Mouse (Mus musculus) G1E (cell line): ENCODE data around the gene Angptl2. TPM values are rescaled to one million over a fixed set of nuclear protein-coding genes. Genes with fewer than 3 reads are reported as not detected.

ENCODE experiments used
- ATAC-seq: 2 replicates; pipeline ENCODE4 v1.8.0; 2016; ENCODE audit warnings: mild to moderate bottlenecking; ENCODE audit not compliant: insufficient number of reproducible peaks, poor library complexity, low FRiP score, severe bottlenecking; ENCODE audit errors: extremely low read depth
- DNase-seq: peaks from one replicate; pipeline ENCODE4 v3.0.0; 2012; ENCODE audit warnings: low spot score
- H3K27me3 ChIP-seq: 2 replicates; pipeline ENCODE4 v1.6.1; 2012; ENCODE audit warnings: mild to moderate bottlenecking, low read length, inconsistent platforms; ENCODE audit not compliant: insufficient read depth
- H3K36me3 ChIP-seq: replicated peaks from 2 replicates; pipeline ENCODE3; 2012; ENCODE audit warnings: mild to moderate bottlenecking, inconsistent platforms
- H3K4me1 ChIP-seq: 2 replicates; pipeline ENCODE4 v1.6.1; 2012; ENCODE audit warnings: low read depth, low read length, inconsistent platforms, mixed read lengths; ENCODE audit not compliant: insufficient read depth
- H3K4me3 ChIP-seq: 2 replicates; pipeline ENCODE4 v1.5.1; 2012; ENCODE audit warnings: low read depth, mild to moderate bottlenecking, inconsistent platforms, low read length, moderate library complexity, mixed read lengths
- H3K9me3 ChIP-seq: replicated peaks from 2 replicates; pipeline ENCODE4 v1.6.1; 2012; ENCODE audit warnings: inconsistent platforms
- CTCF ChIP-seq: IDR thresholded peaks from 2 replicates; pipeline ENCODE4 v1.5.1; 2012; ENCODE audit warnings: low read depth, low read length, inconsistent platforms, mixed read lengths
- GATA1 ChIP-seq: IDR thresholded peaks from 2 replicates; pipeline ENCODE4 v1.6.1; 2012; ENCODE audit warnings: borderline replicate concordance, low read length, inconsistent platforms, mixed read lengths
- GATA2 ChIP-seq: IDR thresholded peaks from 2 replicates; pipeline ENCODE4 v1.6.1; 2012; ENCODE audit warnings: low read depth, low read length, inconsistent platforms, borderline replicate concordance
- POLR2AphosphoS5 ChIP-seq: IDR thresholded peaks from 2 replicates; pipeline ENCODE4 v1.6.1; 2012; ENCODE audit warnings: low read depth, low read length, inconsistent platforms; ENCODE audit not compliant: insufficient replicate concordance
- TAL1 ChIP-seq: conservative IDR thresholded peaks from 2 replicates; pipeline ENCODE4 v1.6.1; 2012; ENCODE audit warnings: low read depth, low read length, inconsistent platforms, mixed read lengths
- polyA plus RNA-seq: library from polyadenylated mRNA; stranded (reverse); fragments of >175 nt; gene quantifications from 2 replicates; pipeline ENCODE4 v1.2.3, GENCODE M21; 2012
- total RNA-seq, 2 experiments: library from RNA; stranded (forward) in 1 of 2; stranded (reverse) in 1 of 2; fragments of 200-1000 nt in 1 of 2; fragments of >200 nt in 1 of 2; fragmentation: Nextera tagmentation in 1 of 2; gene quantifications; 2 replicates each; pipeline ENCODE4 v1.2.3; 2014 to 2017

The Angptl2 gene
- total and polyA plus RNA-seq, 3 experiments, result 0.11 TPM; not detected in 2

DNA sequence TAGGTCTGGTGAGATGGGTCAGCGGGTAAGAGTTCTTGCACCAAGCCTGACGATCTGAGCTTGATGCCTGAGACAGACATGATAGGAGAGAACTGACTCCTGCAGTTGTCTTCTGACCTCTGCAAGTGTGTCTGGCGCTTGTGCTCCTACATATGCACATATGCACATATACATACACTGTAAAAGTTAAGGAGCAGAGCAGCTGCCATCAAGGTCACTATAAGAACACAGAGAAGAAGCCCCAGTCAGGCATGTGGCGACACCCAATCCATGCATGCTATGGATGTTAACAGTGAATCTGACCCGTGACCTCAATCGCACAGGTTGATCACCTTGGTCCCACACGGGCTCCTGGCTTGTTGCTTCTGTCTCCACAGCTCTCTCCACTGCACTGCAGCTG, 10.1 kb downstream of the Angptl2 start:
- ATAC-seq (no peak), DNase-seq (no peak)
- Histone ChIP-seq H3K27me3 (peaks cover 4% of the 10 kb centered on the region; the same call in 1 of the 2 replicates), H3K36me3 (no peaks in the 10 kb centered on the region), H3K4me3 (no peak overlapping the region), H3K9me3 (no peaks in the 10 kb centered on the region), H3K4me1 (no peaks in the 10 kb centered on the region)
- TF ChIP-seq CTCF (no peak), POLR2AphosphoS5 (no peak), TAL1 (no peak), GATA1 (no peak), GATA2 (no peak)

GRCm38 (mm10) chr2:33228077-33228476, 12.2 kb downstream of the Angptl2 start:
- Histone ChIP-seq H3K4me3 (no peak overlapping the region), H3K4me1 (no peaks in the 10 kb centered on the region), H3K36me3 (no peaks in the 10 kb centered on the region), H3K27me3 (peaks cover 4% of the 10 kb centered on the region; the same call in 1 of the 2 replicates), H3K9me3 (no peaks in the 10 kb centered on the region)
- no peak for DNase-seq
- TF ChIP-seq POLR2AphosphoS5 (no peak), GATA2 (no peak), TAL1 (no peak), GATA1 (no peak), CTCF (no peak)
- ATAC-seq, result no peak

- Histone ChIP-seq H3K4me3 (no peak overlapping the region), H3K9me3 (no peaks in the 10 kb centered on the region), H3K27me3 (peaks cover 4% of the 10 kb centered on the region; the same call in 1 of the 2 replicates), H3K4me1 (no peaks in the 10 kb centered on the region), H3K36me3 (no peaks in the 10 kb centered on the region)
- ATAC-seq (no peak), DNase-seq (no peak)
- TF ChIP-seq TAL1 (no peak), GATA1 (no peak), POLR2AphosphoS5 (no peak)
Observed at GRCm38 (mm10) chr2:33228551-33228950, 12.7 kb downstream of the Angptl2 start.

- no peak for DNase-seq
- Histone ChIP-seq H3K4me1 (no peaks in the 10 kb centered on the region), H3K9me3 (no peaks in the 10 kb centered on the region), H3K4me3 (no peak overlapping the region), H3K36me3 (no peaks in the 10 kb centered on the region), H3K27me3 (peaks cover 2% of the 10 kb centered on the region; the same call in 1 of the 2 replicates)
- TF ChIP-seq CTCF (no peak), GATA1 (no peak), POLR2AphosphoS5 (no peak), TAL1 (no peak), GATA2 (no peak)
- ATAC-seq, result no peak
Observed at GRCm38 (mm10) chr2:33230701-33231100, 14.8 kb downstream of the Angptl2 start.

DNA sequence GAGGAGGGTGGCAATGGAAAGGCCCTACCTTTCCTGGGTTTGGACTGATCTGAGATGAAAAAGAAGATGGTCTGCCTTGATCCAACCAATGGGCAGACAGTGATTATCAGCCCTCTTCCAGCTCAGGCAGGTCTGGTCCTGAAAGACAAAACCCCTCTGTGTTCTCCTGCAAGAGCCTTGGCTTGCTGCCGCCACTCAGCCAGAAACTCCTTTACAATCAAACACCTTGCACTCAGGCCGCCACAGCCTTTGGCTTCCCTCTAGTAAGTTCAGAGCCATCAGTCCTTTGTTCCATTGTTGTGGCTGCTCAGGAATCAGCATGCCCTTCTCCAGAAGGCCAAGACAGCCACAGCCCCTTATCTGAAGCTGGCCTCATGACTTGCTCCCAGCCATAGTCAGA, 15.9 kb downstream of the Angptl2 start:
- Histone ChIP-seq H3K27me3 (no peaks in the 10 kb centered on the region; the same call in 1 of the 2 replicates), H3K4me3 (no peak overlapping the region), H3K9me3 (no peaks in the 10 kb centered on the region), H3K36me3 (no peaks in the 10 kb centered on the region), H3K4me1 (no peaks in the 10 kb centered on the region)
- DNase-seq (no peak), ATAC-seq (no peak)
- TF ChIP-seq CTCF (no peak), TAL1 (no peak), POLR2AphosphoS5 (no peak), GATA2 (no peak), GATA1 (no peak)

- DNase-seq, result no peak
- no peak for TF ChIP-seq TAL1
- TF ChIP-seq POLR2AphosphoS5, result no peak
- TF ChIP-seq GATA2, result no peak
- TF ChIP-seq GATA1, result no peak
- TF ChIP-seq CTCF, result no peak
- Histone ChIP-seq H3K4me3 (no peak overlapping the region), H3K9me3 (no peaks in the 10 kb centered on the region), H3K4me1 (no peaks in the 10 kb centered on the region), H3K36me3 (no peaks in the 10 kb centered on the region), H3K27me3 (peaks cover 3% of the 10 kb centered on the region; the same call in 1 of the 2 replicates)
- no peak for ATAC-seq
Observed at GRCm38 (mm10) chr2:33232782-33233570, 17.1 kb downstream of the Angptl2 start.
